Mouse (Mus musculus): ENCODE results near the gene Mrpl3. TPM values are rescaled to one million over a fixed set of nuclear protein-coding genes. Genes with fewer than 3 reads are reported as not detected.

Gene Mrpl3
- 24.4 and 29.4 TPM in 2 replicates for polyA plus RNA-seq (2012; ENCODE audit: low replicate concordance)

DNA sequence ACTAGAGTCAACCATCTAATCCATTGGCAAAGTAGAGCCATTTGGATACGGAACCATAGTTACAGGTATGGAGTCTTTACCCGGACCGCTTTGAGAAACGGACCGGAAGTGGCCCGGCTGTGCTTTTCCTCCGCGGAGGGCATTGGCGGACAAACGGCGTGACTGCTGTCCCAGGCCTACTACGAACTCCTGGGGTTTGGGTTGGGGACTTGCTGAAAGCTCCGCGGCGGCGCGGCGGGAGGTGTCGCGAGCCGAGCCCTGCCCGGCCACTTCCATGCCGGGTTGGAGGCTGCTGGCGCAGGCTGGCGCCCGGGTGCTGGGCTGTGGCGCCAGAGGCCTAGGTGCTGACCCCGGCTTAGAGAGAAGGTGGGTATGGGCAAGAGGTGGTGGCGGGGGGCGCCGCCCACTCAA is at the start of gene Mrpl3:
Gene Mrpl3 (plus strand): TSS at position 93 of the 411 bp plus-strand sequence.

Other genes starting within 250 kb of the Mrpl3 start
- gene Nudt16, start 78.6 kb downstream of the Mrpl3 start, polyA plus RNA-seq (2012; ENCODE audit: low replicate concordance) = 5.5 and 16.7 TPM in 2 replicates
- not detected in 2 replicates for gene 1700080E11Rik, start 91.9 kb downstream of the Mrpl3 start, polyA plus RNA-seq (2012; ENCODE audit: low replicate concordance)

All from leukemia stem cell, adult 10-12 weeks (primary cell).